Mouse (Mus musculus) lung, postnatal 0 days (tissue): ENCODE data around the gene Ak6.

Source experiments
- CTCF ChIP-seq: IDR thresholded peaks from 2 replicates; pipeline ENCODE4 v1.5.1; 2016; ENCODE audit warnings: antibody characterized with exemption, mild to moderate bottlenecking
- EP300 ChIP-seq: IDR thresholded peaks from 2 replicates; pipeline ENCODE4 v1.6.1; 2016; ENCODE audit warnings: antibody characterized with exemption, mild to moderate bottlenecking, control low read depth

DNA sequence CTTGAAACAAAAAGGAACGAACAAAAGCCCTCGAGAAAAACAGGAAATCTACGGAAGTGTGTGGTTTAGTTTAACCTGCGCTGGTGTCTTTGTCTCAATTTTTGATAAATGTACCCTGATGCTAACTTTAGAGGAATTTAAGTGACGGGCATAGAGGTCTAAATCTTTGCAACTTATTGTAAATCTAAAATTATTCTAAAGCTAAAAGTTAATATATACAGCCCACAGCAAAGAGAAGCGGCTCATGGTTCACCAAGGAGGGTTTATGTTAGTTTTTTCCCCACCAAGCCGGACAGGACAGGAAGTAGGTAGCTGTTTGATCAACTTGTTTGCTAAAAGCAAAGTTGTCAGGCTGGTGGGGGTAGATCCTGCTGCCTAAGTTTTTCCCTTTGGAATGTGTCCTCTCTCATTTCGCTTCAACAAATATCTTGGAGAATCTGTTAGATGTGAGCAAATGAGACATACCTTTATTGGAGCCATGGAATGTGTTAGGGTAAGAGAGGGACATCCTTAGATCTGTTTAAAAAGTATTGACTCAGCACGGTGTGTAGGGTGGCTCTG is 19.5 kb downstream of the Ak6 start:
- TF ChIP-seq CTCF (no peak), EP300 (no peak)
